Mouse (Mus musculus): ENCODE measurements around the gene Tanc2.

- TF ChIP-seq EP300 (IDR thresholded peaks at IDR 0.05; ENCODE audit: insufficient read depth, low read depth, low read length) (no peak), CTCF (IDR thresholded peaks at IDR 0.05; ENCODE audit: low read depth, low read length) (no peak), POLR2A (IDR thresholded peaks at IDR 0.05; ENCODE audit: insufficient read depth, low read length) (no peak)
Measured at GRCm38 (mm10) chr11:105935496-105935895, 345.7 kb downstream of the Tanc2 start.

Data from ES-Bruce4 (cell line).